Mouse (Mus musculus): Measurements from ENCODE around the gene Gm13277. TPM values are rescaled to one million over a fixed set of nuclear protein-coding genes. Genes with fewer than 3 reads are reported as not detected.

The Gm13277 gene
- total RNA-seq, 2 experiments from 2014 or later = not detected

Other genes starting within 250 kb of the Gm13277 start
- gene Ifna15, start 230.4 kb upstream of the Gm13277 start, total RNA-seq (2023) = not detected
- gene Ifna14, start 216.8 kb upstream of the Gm13277 start, total RNA-seq (2023) = not detected
- not detected for gene Ifna9, start 196.2 kb upstream of the Gm13277 start, total RNA-seq (2023)
- gene Ifna12, start 185.3 kb upstream of the Gm13277 start, total RNA-seq (2023) = not detected
- gene C87499, start 154.2 kb upstream of the Gm13277 start, total RNA-seq (2023) = not detected
- gene Ifna13, start 144.2 kb upstream of the Gm13277 start, total RNA-seq (2023) = not detected
- not detected for gene Ifna16, start 111.7 kb upstream of the Gm13277 start, total RNA-seq (2023)
- gene Ifna2, start 104.7 kb upstream of the Gm13277 start, total RNA-seq (2023) = not detected
- not detected for gene Ifnab, start 97.3 kb upstream of the Gm13277 start, total RNA-seq (2023)
- 1 to 10 TPM; 1.5 to 2.7 TPM for gene Gm26566, start 66.8 kb upstream of the Gm13277 start, total RNA-seq (2023)
- 10 to 100 TPM; 48.9 to 52.0 TPM for gene Klhl9, start 66.2 kb upstream of the Gm13277 start, total RNA-seq (2023)
- not detected for gene Gm13271, start 33.8 kb upstream of the Gm13277 start, total RNA-seq (2023)
- gene Gm13283, start 28.5 kb upstream of the Gm13277 start, total RNA-seq (2023) = not detected
- gene Gm13290, start 14.8 kb upstream of the Gm13277 start, total RNA-seq (2023) = under 1 TPM in 1 of 2 experiments, not detected in 1; 0.64 TPM
- gene Gm13289, start 11.7 kb upstream of the Gm13277 start, total RNA-seq (2023) = not detected
- not detected for gene Gm13272, start 8.8 kb upstream of the Gm13277 start, total RNA-seq (2023)
- gene Ifnz, start 6.5 kb upstream of the Gm13277 start, total RNA-seq (2023) = not detected
- not detected for gene Gm13276, start 2.9 kb upstream of the Gm13277 start, total RNA-seq (2023)
- not detected for gene Gm13278, start 2.9 kb downstream of the Gm13277 start, total RNA-seq (2023)
- not detected for gene Gm13275, start 5.9 kb downstream of the Gm13277 start, total RNA-seq (2023)
- gene Gm13279, start 8.8 kb downstream of the Gm13277 start, total RNA-seq (2023) = not detected
- gene Gm13285, start 11.0 kb downstream of the Gm13277 start, total RNA-seq (2023) = not detected
- not detected for gene Gm13287, start 14.6 kb downstream of the Gm13277 start, total RNA-seq (2023)
- not detected for gene Gm13288, start 16.9 kb downstream of the Gm13277 start, total RNA-seq (2023)
- not detected for gene Ifna7, start 27.6 kb downstream of the Gm13277 start, total RNA-seq (2023)
- gene Ifna11, start 31.3 kb downstream of the Gm13277 start, total RNA-seq (2023) = not detected
- gene Ifna6, start 38.8 kb downstream of the Gm13277 start, total RNA-seq (2023) = not detected
- gene Ifna5, start 46.9 kb downstream of the Gm13277 start, total RNA-seq (2023) = not detected
- gene Ifna4, start 53.2 kb downstream of the Gm13277 start, total RNA-seq (2023) = not detected
- not detected for gene Ifna1, start 61.5 kb downstream of the Gm13277 start, total RNA-seq (2023)
- not detected for gene Ifne, start 91.6 kb downstream of the Gm13277 start, total RNA-seq (2023)